Mouse (Mus musculus): ENCODE measurements around the gene Mto1. TPM values are rescaled to one million over a fixed set of nuclear protein-coding genes. Genes with fewer than 3 reads are reported as not detected.

The Mto1 gene
- polyA plus RNA-seq, 1 experiment from 2014 or later: 11.7 TPM

DNA sequence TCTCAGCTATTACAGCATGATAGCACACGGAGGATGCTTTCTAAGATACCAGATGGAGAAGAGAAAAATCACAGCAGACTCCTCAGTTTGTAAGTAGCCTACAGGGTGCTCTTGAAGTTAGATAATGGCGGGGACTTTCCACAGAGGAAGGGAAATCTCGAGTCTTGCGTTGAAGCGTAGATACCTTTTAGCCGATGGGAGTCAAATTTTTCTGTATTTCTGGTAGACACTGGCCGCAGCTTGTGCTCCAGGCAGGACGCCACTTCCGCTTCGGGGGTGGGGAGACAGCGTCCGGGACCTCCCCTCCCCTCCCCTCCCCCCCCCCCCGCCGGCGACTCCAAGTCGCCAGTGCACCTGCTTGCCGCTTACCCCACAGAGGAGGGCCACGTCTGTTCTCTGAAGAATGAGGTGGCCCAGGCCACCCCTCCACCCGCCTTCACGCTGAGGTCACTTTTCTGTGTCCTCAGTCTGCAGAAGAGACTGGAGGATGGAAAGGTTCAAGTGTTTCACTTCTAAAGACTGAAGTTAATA, 40.9 kb downstream of the Mto1 start, which contains the start of gene Eef1a1:
Eef1a1 (minus strand) TSS at position 262 of the 531 bp plus-strand sequence.
- Histone ChIP-seq H3K4me3 (ENCODE audit: low read depth, low read length) (peak within 1 kb of the TSS; percentile 42), H3K4me2 (replicated peaks; ENCODE audit: low read depth) (peak within 1 kb of the TSS; percentile 65), H3K27ac (replicated peaks) (peak within 1 kb of the TSS; percentile 61), H3K9ac (ENCODE audit: low read length) (peak within 1 kb of the TSS; percentile 69), H3K27me3 (ENCODE audit: control insufficient read depth, insufficient read depth, low read length) (no peaks in the 10 kb centered on the region), H3K36me3 (ENCODE audit: control insufficient read depth, insufficient read depth, low read length) (no peaks in the 10 kb centered on the region), H3K9me3 (ENCODE audit: control insufficient read depth, low read length) (no peaks in the 10 kb centered on the region), H3K4me1 (replicated peaks; ENCODE audit: control insufficient read depth, insufficient read depth) (no peaks in the 10 kb centered on the region)
- 3% methylated on average over 17 of the region's 20 CpGs for WGBS
- TF ChIP-seq CTCF (IDR thresholded peaks at IDR 0.05; ENCODE audit: low read depth) (no peak), EP300 (optimal IDR thresholded peaks at IDR 0.05) (no peak)
- ATAC-seq (ENCODE audit: low FRiP score, low TSS enrichment): peak; percentile 76
- DNase-seq (ENCODE audit: low spot score): peak; percentile 82

DNA sequence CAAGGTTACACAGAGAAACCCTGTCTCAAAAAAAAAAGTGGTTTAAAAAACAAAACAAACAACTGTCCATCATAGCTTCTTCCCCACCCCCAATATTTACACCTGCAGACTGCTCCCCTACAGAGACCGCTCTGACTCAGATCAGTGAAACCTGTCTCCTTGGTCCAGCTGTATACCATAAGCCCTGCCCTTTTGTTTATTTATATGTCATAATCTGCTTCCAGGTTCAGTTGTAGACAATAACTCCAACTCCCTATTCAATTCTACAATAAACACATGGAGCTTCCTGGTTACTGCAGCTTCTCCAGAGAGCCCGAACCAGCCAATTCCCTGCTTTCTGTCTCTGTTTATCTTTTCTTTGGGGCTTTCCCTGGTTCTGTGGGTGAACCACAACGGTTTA, 43.2 kb downstream of the Mto1 start:
- TF ChIP-seq CTCF (IDR thresholded peaks at IDR 0.05; ENCODE audit: low read depth) (no peak), EP300 (optimal IDR thresholded peaks at IDR 0.05) (no peak)
- DNase-seq (ENCODE audit: low spot score): no peak
- no peak overlapping the region for H3K4me2 ChIP-seq (replicated peaks; ENCODE audit: low read depth)
- H3K4me1 ChIP-seq (replicated peaks; ENCODE audit: control insufficient read depth, insufficient read depth): no peaks in the 10 kb centered on the region
- no peaks in the 10 kb centered on the region for H3K27me3 ChIP-seq (ENCODE audit: control insufficient read depth, insufficient read depth, low read length)
- H3K9ac ChIP-seq (ENCODE audit: low read length): no peak overlapping the region
- no peaks in the 10 kb centered on the region for H3K9me3 ChIP-seq (ENCODE audit: control insufficient read depth, low read length)
- no peaks in the 10 kb centered on the region for H3K36me3 ChIP-seq (ENCODE audit: control insufficient read depth, insufficient read depth, low read length)
- WGBS: 42% methylated on average over 3 of the region's 3 CpGs
- no peak overlapping the region for H3K27ac ChIP-seq (replicated peaks)
- ATAC-seq (ENCODE audit: low FRiP score, low TSS enrichment): peak; percentile 36; the same call in 1 of the 2 replicates
- H3K4me3 ChIP-seq (ENCODE audit: low read depth, low read length): no peak overlapping the region

DNA sequence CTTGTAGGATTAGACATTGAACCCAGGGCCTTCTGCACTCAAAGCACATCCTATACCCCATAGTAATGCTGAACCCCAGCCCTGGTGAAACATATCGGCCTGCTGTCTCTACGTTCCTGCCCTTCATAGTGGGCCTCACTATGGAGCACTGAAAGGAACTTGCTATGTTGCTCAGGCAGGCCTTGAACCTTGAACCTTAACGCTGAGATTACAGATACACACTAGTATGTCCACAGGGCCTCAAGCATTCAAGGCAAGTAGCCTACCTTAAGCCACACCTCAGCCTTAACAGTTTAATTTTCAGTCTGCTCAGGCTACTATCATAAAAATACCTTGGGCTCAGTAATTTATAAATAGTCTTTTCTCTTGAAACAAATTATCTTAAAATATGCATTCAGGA, 44.2 kb downstream of the Mto1 start:
- WGBS: 90% methylated on average over 3 of the region's 3 CpGs
- Histone ChIP-seq H3K9me3 (ENCODE audit: control insufficient read depth, low read length) (no peaks in the 10 kb centered on the region), H3K27ac (replicated peaks) (no peak overlapping the region), H3K4me1 (replicated peaks; ENCODE audit: control insufficient read depth, insufficient read depth) (no peaks in the 10 kb centered on the region), H3K36me3 (ENCODE audit: control insufficient read depth, insufficient read depth, low read length) (no peaks in the 10 kb centered on the region), H3K27me3 (ENCODE audit: control insufficient read depth, insufficient read depth, low read length) (no peaks in the 10 kb centered on the region), H3K9ac (ENCODE audit: low read length) (no peak overlapping the region), H3K4me2 (replicated peaks; ENCODE audit: low read depth) (no peak overlapping the region), H3K4me3 (ENCODE audit: low read depth, low read length) (no peak overlapping the region)
- no peak for DNase-seq (ENCODE audit: low spot score)
- TF ChIP-seq CTCF (IDR thresholded peaks at IDR 0.05; ENCODE audit: low read depth): no peak
- no peak for TF ChIP-seq EP300 (optimal IDR thresholded peaks at IDR 0.05)
- ATAC-seq (ENCODE audit: low FRiP score, low TSS enrichment): no peak

DNA sequence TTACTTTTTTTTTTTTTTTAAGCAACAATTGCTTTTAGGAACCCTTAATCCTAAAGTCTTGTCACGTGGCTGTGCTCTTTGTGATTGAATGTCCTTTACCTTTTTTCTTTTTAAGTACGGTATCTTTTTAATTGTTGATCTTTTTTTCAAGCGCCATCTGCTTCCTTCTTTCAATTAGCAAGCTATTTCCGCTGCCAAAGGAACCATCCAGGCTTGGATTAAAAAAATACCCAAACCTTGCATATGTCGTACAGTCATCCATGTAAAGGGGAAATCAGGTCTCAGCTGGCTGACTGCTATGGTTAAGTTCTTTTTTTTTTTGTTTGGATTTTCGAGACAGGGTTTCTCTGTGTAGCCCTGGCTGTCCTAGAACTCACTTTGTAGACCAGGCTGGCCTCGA, 45.2 kb downstream of the Mto1 start:
- DNase-seq (ENCODE audit: low spot score) (no peak), ATAC-seq (ENCODE audit: low FRiP score, low TSS enrichment) (no peak)
- no peak for TF ChIP-seq EP300 (optimal IDR thresholded peaks at IDR 0.05)
- no peak for TF ChIP-seq CTCF (IDR thresholded peaks at IDR 0.05; ENCODE audit: low read depth)
- H3K27ac ChIP-seq (replicated peaks): no peak overlapping the region
- no peak overlapping the region for H3K4me3 ChIP-seq (ENCODE audit: low read depth, low read length)
- 80% methylated on average over 7 of the region's 7 CpGs for WGBS
- H3K27me3 ChIP-seq (ENCODE audit: control insufficient read depth, insufficient read depth, low read length): no peaks in the 10 kb centered on the region
- H3K4me2 ChIP-seq (replicated peaks; ENCODE audit: low read depth): no peak overlapping the region
- no peaks in the 10 kb centered on the region for H3K4me1 ChIP-seq (replicated peaks; ENCODE audit: control insufficient read depth, insufficient read depth)
- no peak overlapping the region for H3K9ac ChIP-seq (ENCODE audit: low read length)
- no peaks in the 10 kb centered on the region for H3K36me3 ChIP-seq (ENCODE audit: control insufficient read depth, insufficient read depth, low read length)
- no peaks in the 10 kb centered on the region for H3K9me3 ChIP-seq (ENCODE audit: control insufficient read depth, low read length)

DNA sequence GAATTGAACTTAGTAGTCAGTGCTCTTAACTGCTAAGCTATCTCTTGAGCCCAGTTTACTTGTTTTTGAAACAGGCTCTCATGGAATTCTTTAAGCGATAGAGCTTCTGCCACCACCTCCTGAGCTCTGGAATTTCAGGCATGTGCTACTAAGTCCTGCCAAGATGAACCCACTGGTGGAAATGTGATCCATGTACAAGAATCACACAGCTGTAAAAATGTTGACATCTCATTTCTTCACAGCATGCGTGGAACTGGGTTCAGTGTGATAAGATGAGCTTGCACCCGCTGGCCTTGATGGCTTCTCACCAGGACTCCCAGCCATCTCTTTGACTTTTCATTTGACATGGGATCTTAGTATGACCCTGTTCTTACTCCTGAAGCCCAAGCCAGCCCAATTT, 52.4 kb downstream of the Mto1 start:
- Histone ChIP-seq H3K4me2 (replicated peaks; ENCODE audit: low read depth) (no peak overlapping the region), H3K4me3 (ENCODE audit: low read depth, low read length) (no peak overlapping the region), H3K9ac (ENCODE audit: low read length) (no peak overlapping the region), H3K27me3 (ENCODE audit: control insufficient read depth, insufficient read depth, low read length) (no peaks in the 10 kb centered on the region), H3K4me1 (replicated peaks; ENCODE audit: control insufficient read depth, insufficient read depth) (no peaks in the 10 kb centered on the region), H3K36me3 (ENCODE audit: control insufficient read depth, insufficient read depth, low read length) (no peaks in the 10 kb centered on the region), H3K27ac (replicated peaks) (no peak overlapping the region), H3K9me3 (ENCODE audit: control insufficient read depth, low read length) (no peaks in the 10 kb centered on the region)
- no peak for ATAC-seq (ENCODE audit: low FRiP score, low TSS enrichment)
- DNase-seq (ENCODE audit: low spot score): no peak
- 61% methylated on average over 3 of the region's 3 CpGs for WGBS
- TF ChIP-seq EP300 (optimal IDR thresholded peaks at IDR 0.05): no peak
- TF ChIP-seq CTCF (IDR thresholded peaks at IDR 0.05; ENCODE audit: low read depth): no peak

DNA sequence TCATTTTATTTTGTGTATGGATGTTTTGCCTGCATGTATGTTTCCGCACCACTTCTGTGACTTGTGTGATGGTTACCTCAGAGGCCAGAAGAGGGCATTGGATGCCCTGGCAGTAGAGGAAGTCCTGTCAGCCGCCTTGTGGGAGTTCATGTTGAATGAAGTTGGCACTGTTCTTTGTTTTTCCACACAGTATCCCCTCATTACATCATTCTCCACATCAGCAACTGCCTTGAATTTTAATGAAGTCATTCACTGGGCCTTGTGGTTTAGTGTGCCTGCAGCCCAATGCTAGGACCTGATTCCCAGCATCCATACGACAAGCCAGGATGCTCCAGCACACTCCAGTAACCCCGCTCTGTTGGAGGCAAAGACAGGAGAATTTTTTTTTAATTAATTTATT, 53.3 kb downstream of the Mto1 start:
- ATAC-seq (ENCODE audit: low FRiP score, low TSS enrichment) (no peak), DNase-seq (ENCODE audit: low spot score) (no peak)
- Histone ChIP-seq H3K4me2 (replicated peaks; ENCODE audit: low read depth) (no peak overlapping the region), H3K4me3 (ENCODE audit: low read depth, low read length) (no peak overlapping the region), H3K27ac (replicated peaks) (no peak overlapping the region), H3K9ac (ENCODE audit: low read length) (no peak overlapping the region), H3K27me3 (ENCODE audit: control insufficient read depth, insufficient read depth, low read length) (no peaks in the 10 kb centered on the region), H3K9me3 (ENCODE audit: control insufficient read depth, low read length) (no peaks in the 10 kb centered on the region), H3K4me1 (replicated peaks; ENCODE audit: control insufficient read depth, insufficient read depth) (no peaks in the 10 kb centered on the region), H3K36me3 (ENCODE audit: control insufficient read depth, insufficient read depth, low read length) (no peaks in the 10 kb centered on the region)
- WGBS: 82% methylated on average over 4 of the region's 4 CpGs
- no peak for TF ChIP-seq CTCF (IDR thresholded peaks at IDR 0.05; ENCODE audit: low read depth)
- TF ChIP-seq EP300 (optimal IDR thresholded peaks at IDR 0.05): no peak
